Mouse (Mus musculus): ENCODE measurements around the gene Prr5.

- TF ChIP-seq CTCF (IDR thresholded peaks at IDR 0.05; ENCODE audit: low read depth) (peak; percentile 23; the same call in 1 of the 2 replicates), EP300 (IDR thresholded peaks at IDR 0.05; ENCODE audit: low read depth) (no peak; the same call in 1 of the 2 replicates)
Observed at GRCm38 (mm10) chr15:84714730-84715129, 45.3 kb downstream of the Prr5 start.

All from liver, postnatal 0 days (tissue).